Mouse (Mus musculus) embryonic fibroblast, embryonic 13.5 days (primary cell): ENCODE results near the gene Inmt. TPM values are rescaled to one million over a fixed set of nuclear protein-coding genes. Genes with fewer than 3 reads are reported as not detected.

ENCODE experiments used
- H3K27ac ChIP-seq: 2 replicates; pipeline ENCODE4 v1.5.1; 2012; ENCODE audit warnings: low read length, control low read depth, inconsistent platforms; ENCODE audit not compliant: insufficient read depth
- H3K4me1 ChIP-seq: 2 replicates; pipeline ENCODE4 v1.6.1; 2011; ENCODE audit warnings: low read length; ENCODE audit not compliant: control insufficient read depth, insufficient read depth
- H3K4me3 ChIP-seq: 2 replicates; pipeline ENCODE4 v1.5.1; 2011; ENCODE audit warnings: mild to moderate bottlenecking, control low read depth, low read length; ENCODE audit not compliant: insufficient read depth
- CTCF ChIP-seq: IDR thresholded peaks from 2 replicates; pipeline ENCODE4 v1.5.1; 2011; ENCODE audit warnings: mild to moderate bottlenecking, control low read depth, low read length, moderate library complexity, borderline replicate concordance; ENCODE audit not compliant: insufficient read depth
- POLR2A ChIP-seq: IDR thresholded peaks from 2 replicates; pipeline ENCODE4 v1.6.1; 2011; ENCODE audit warnings: low read depth, mild to moderate bottlenecking, control low read depth, low read length, moderate library complexity
- polyA plus RNA-seq: library from polyadenylated mRNA; stranded (reverse); fragments of >200 nt; gene quantifications from 2 replicates; pipeline ENCODE4 v1.2.4, GENCODE M21; 2011; ENCODE audit warnings: low read depth; ENCODE audit not compliant: missing spikeins, insufficient read length

Gene Inmt
- polyA plus RNA-seq, 1 experiment, result not detected

DNA sequence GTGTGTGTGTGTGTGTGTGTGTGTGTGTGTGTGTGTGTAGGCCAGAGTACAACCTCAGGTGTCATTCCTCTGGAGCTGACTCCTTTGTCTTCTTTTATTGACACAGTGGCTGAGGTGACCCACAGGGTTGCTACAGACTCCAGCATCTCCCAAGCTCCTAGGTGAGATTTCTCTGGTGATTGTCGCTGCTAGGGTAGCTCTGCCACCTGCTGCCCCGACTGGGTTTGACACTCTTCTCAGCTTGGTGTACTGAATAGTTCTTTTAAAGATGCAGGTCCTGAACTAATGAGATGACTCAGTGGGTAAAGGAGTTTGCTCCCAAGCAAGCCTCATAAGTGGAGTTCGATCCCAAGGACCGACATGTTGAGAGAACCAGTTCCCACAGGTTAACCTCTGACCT lies 3.2 kb downstream of the Inmt start:
- Histone ChIP-seq H3K4me1 (no peaks in the 10 kb centered on the region), H3K27ac (no peak overlapping the region), H3K4me3 (no peak overlapping the region)
- TF ChIP-seq POLR2A, result no peak
- no peak for TF ChIP-seq CTCF

DNA sequence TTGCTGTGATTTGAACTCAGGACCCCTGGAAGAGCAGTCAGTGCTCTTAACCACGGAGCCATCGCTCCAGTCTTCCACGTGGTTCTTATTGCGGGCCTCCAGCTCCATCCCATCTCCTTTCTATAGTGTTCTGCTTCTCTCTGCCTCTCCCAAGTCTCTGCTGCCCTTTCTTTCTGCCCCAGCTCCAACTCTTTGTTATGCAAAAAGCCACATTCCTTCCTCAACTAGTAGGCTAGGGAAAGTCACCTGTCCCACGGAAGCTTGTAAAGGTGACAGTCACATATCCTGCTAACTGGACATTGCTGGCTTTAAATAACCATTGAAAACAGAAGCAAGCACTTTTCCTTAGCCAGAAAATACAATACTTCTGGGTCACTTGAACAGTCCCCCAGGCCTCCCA lies 5.0 kb downstream of the Inmt start:
- TF ChIP-seq POLR2A (no peak), CTCF (no peak)
- Histone ChIP-seq H3K27ac (no peak overlapping the region), H3K4me1 (no peaks in the 10 kb centered on the region), H3K4me3 (no peak overlapping the region)

DNA sequence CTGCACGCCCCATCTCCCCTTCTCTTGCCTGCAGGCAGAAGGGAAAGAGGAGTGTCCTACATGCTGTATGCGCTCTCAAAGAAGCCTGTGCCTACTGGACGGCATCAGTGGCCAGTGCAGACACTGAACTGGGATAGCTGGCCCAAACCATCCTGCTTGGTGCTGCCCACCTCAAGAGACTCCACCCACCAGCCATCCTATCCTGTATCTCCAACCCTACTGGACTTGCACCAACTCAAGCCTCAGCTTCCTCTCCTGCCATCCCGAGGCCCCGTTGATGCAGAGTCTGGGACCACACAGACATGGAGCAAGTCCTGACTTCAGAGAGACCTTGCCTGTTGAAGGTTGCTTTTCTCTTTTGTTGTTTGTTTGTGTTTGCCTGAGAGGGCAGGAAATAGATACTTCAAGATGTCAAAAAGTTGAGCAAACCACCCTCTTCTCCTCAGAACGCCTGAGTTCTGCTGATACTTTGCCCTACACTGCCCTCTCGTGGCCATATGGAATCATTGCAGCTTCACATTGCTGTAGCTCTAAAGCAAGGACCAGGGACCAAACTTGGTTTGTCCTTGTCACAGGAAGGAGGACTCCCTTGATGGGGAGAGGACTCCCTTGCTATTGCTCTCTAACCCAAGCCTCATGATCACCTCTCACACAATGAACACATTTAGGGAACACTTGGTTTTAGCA lies 7.9 kb downstream of the Inmt start:
- no peak for TF ChIP-seq POLR2A
- peak; percentile 63; the same call in 1 of the 2 replicates for TF ChIP-seq CTCF
- H3K27ac ChIP-seq, result no peak overlapping the region
- no peak overlapping the region for H3K4me3 ChIP-seq
- no peaks in the 10 kb centered on the region for H3K4me1 ChIP-seq

DNA sequence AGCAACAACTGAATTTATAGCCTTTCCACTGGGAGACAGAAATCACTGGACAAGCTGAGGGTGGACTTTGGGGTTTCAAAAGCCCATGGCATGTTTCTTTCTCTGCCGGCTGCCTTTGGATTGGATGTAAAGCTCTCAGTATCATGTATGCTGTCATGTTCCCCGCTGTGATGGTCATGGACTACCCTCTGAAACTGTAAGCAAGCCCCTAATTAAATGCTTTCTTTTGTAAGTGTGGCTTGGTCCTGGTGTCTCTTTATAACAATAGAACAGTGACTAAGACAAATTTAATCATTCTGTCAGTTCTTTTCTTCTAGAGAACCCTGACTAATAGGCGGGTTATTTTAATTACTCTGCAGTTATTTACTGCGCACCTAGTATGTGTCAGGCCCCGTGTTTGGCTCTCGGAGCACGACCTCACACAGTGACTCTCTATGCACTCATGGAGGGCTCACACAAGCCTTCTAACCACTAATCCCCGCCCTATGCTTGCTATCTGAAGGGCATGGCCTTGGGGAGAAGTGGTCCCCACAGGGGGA lies 11.7 kb downstream of the Inmt start:
- Histone ChIP-seq H3K27ac (no peak overlapping the region), H3K4me3 (no peak overlapping the region), H3K4me1 (no peaks in the 10 kb centered on the region)
- TF ChIP-seq CTCF (no peak), POLR2A (no peak)

DNA sequence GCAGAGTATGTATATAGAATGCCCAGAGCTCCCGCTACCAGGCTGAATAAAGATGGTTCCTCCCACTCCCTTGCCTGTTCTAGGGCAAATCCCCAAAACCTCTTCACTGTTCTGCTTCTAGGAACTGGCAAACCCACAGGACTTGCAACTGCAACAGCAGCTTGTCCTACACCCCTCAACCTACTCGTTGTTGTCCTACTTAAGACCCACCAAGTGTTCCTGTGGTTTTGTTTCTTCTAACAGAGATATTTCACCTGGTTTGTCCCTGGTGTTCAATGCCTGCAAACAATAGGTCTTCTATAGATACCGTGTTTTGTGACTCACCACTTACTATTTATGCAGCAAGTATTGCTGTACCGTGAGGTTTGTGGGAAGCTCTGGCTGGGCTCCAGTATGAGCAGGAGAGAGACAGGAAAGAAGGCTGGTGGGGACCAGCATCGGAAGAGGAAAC lies 13.5 kb downstream of the Inmt start:
- Histone ChIP-seq H3K4me3 (no peak overlapping the region), H3K4me1 (no peaks in the 10 kb centered on the region), H3K27ac (no peak overlapping the region)
- TF ChIP-seq CTCF (no peak), POLR2A (no peak)

DNA sequence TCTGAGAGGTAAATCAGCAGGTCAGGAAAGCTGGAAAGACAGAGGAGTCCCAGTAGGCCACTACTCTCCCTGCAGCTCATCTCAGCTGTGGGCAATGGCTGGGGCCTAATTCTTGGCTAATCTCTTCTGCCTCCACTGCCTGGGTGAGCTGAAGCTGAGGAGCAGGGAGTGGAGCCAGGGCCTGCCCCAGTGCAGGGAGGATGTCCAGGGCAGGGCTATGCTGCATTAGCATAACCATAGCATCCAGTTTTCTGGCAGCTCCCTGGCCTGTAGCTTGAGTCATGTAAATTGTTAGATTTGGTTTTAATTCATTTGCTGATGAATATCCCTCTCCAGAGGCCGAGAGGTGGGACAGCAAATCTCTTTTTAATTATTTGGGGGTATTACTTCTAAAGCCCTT lies 15.6 kb downstream of the Inmt start:
- TF ChIP-seq CTCF (no peak), POLR2A (no peak)
- no peak overlapping the region for H3K4me3 ChIP-seq
- no peak overlapping the region for H3K27ac ChIP-seq
- H3K4me1 ChIP-seq, result no peaks in the 10 kb centered on the region

DNA sequence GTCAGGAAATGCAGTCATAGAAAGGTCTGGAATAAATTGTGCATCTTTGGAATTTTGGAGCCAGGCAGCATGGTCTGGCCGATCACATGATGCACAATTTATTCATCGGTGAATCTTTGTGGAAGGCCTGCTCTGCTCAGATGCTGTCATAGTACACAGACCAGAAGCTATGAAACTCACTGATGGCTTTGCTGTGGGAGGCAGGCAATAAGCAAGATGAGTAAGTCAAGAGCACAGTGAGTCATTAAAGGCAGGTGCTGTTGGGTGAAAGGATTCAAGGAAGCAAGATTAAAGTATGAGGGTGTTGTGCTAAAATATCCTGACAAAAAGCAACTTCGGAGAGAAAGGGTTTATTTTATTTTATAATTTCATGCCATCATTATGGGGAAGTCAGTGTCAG lies 22.6 kb downstream of the Inmt start:
- no peak overlapping the region for H3K27ac ChIP-seq
- no peak overlapping the region for H3K4me3 ChIP-seq
- H3K4me1 ChIP-seq, result no peaks in the 10 kb centered on the region
- TF ChIP-seq POLR2A, result no peak
- no peak for TF ChIP-seq CTCF

DNA sequence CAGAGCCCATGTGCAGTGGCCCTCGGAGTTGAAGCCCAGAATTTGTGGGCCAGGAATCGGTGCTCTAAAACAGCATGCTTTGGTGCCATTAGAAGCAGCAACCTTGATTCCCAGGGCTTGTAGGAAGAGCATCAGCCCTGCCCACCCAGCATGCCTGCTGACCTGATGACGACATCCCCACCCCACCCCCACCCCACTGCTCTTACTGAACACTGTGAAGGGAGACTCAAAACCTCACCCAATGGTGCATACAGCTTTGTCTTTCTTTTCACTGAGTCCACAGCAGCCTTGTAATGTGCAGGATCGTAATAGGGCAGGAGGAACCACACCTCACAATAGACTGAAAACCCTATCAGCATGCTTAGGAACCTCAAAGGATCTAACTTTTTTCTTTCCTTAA lies 28.7 kb downstream of the Inmt start:
- H3K27ac ChIP-seq, result no peak overlapping the region
- H3K4me3 ChIP-seq, result no peak overlapping the region
- no peaks in the 10 kb centered on the region for H3K4me1 ChIP-seq
- TF ChIP-seq CTCF, result no peak
- no peak for TF ChIP-seq POLR2A

DNA sequence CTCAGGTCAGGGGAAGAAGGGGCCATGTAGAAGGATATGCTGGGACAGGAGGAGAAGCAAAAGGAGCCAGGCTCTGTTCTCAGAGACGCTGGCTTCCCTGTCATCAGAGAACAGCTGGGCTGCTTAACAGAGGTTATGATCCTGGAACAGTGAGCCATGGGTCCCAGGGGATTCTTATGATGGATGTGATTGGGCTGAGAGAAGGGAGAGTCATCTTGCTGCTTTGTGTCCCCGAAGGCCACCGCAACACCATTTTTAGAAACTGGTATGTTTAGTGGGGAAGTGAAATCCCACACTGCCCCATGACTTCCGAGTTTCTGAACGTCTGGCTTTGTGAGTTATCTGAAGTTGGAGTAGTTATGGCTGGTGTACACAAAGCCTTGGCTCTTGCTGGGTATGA lies 29.6 kb downstream of the Inmt start:
- no peak for TF ChIP-seq POLR2A
- TF ChIP-seq CTCF, result no peak
- Histone ChIP-seq H3K4me3 (no peak overlapping the region), H3K27ac (no peak overlapping the region)

DNA sequence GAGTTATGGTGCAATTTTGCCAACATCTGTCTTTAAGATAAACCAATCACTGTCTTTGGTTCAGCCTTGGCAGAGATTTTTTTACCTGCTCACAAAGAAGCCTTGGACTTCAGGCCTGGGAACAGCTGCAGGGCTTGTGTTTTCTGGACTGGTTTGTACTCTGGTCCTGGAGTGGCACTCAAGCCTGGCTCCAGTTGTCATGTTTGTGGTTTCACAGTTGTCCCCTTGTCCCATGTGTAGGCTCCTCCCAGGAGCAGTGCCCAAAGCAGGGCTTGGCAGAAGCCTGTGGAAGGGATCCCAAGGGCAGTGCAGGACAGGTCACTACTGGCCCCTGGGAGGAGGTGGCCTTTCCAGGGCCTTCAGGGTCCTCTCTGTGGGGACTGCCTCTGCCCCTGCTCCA lies 36.5 kb downstream of the Inmt start:
- no peak for TF ChIP-seq CTCF
- no peak for TF ChIP-seq POLR2A
- Histone ChIP-seq H3K4me3 (no peak overlapping the region), H3K4me1 (no peaks in the 10 kb centered on the region), H3K27ac (no peak overlapping the region)

More for the DNA sequence above, 29.6 kb downstream of the Inmt start:
- no peaks in the 10 kb centered on the region for H3K4me1 ChIP-seq

DNA sequence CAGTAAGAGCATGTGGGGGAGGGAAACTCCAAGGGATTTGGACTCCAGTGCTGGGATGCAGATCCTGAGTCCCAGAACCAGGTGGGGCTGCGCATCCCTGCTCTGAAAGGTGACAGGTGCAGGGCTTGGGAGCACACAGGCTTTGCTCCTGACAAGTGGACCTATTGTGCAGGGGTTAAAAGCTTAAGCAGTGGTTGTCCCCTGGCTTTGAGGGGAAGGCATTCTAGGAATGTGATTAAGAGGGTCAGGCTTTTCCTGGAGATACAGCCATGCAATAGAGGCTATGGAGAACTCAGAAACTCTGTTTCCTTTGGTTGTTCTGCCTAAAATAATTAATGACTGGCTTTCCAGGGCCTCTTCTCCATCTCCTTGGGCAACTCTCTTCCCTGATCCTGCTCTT lies 41.4 kb downstream of the Inmt start:
- no peaks in the 10 kb centered on the region for H3K4me1 ChIP-seq
- no peak overlapping the region for H3K27ac ChIP-seq
- TF ChIP-seq POLR2A (no peak), CTCF (no peak)
- H3K4me3 ChIP-seq, result no peak overlapping the region
